Mouse (Mus musculus) urinary bladder, postnatal 14 days (tissue): Measurements from ENCODE around the gene Lama1.

Experiments
- DNase-seq: peaks from one replicate; pipeline ENCODE4 v3.0.0; 2021; ENCODE audit warnings: low spot score

Lama1 gene

GRCm38 (mm10) chr17:67696694-67697386 lies at the start of gene Lama1:
TSS of gene Lama1 (plus strand) at chr17:67697259.
- DNase-seq = peak; percentile 80

GRCm38 (mm10) chr17:67651506-67651905 lies 45.6 kb upstream of the Lama1 start:
- DNase-seq = peak; percentile 55

- no peak for DNase-seq
These were observed 32.8 kb upstream of the Lama1 start for GRCm38 (mm10) chr17:67664299-67664698.

GRCm38 (mm10) chr17:67666981-67667380 lies 30.1 kb upstream of the Lama1 start:
- DNase-seq = no peak

- DNase-seq = peak; percentile 53
These were observed 29.1 kb upstream of the Lama1 start for GRCm38 (mm10) chr17:67667981-67668380.

GRCm38 (mm10) chr17:67678576-67678975 lies 18.5 kb upstream of the Lama1 start:
- DNase-seq = no peak

- DNase-seq = no peak
These were observed 16.0 kb upstream of the Lama1 start for GRCm38 (mm10) chr17:67681084-67681483.

GRCm38 (mm10) chr17:67685022-67685743 lies 11.9 kb upstream of the Lama1 start:
- DNase-seq = no peak

GRCm38 (mm10) chr17:67687505-67687904 lies 9.6 kb upstream of the Lama1 start:
- DNase-seq = no peak

- DNase-seq = no peak
These were observed 6.4 kb upstream of the Lama1 start for GRCm38 (mm10) chr17:67690689-67691088.

- no peak for DNase-seq
These were observed 4.4 kb upstream of the Lama1 start for GRCm38 (mm10) chr17:67692651-67693050.

- DNase-seq = no peak
These were observed 3.2 kb upstream of the Lama1 start for GRCm38 (mm10) chr17:67693861-67694260.

- no peak for DNase-seq
These were observed 417 bp downstream of the Lama1 start for GRCm38 (mm10) chr17:67697461-67697891.

- DNase-seq = no peak
These were observed 1.2 kb downstream of the Lama1 start for GRCm38 (mm10) chr17:67698301-67698700.

- no peak for DNase-seq
These were observed 4.7 kb downstream of the Lama1 start for GRCm38 (mm10) chr17:67701761-67702160.

GRCm38 (mm10) chr17:67702941-67703340 lies 5.9 kb downstream of the Lama1 start:
- DNase-seq = no peak

GRCm38 (mm10) chr17:67705035-67705769 lies 8.1 kb downstream of the Lama1 start:
- no peak for DNase-seq

- no peak for DNase-seq
These were observed 9.3 kb downstream of the Lama1 start for GRCm38 (mm10) chr17:67706372-67706771.

- no peak for DNase-seq
These were observed 10.8 kb downstream of the Lama1 start for GRCm38 (mm10) chr17:67707793-67708364.

GRCm38 (mm10) chr17:67710377-67710781 lies 13.3 kb downstream of the Lama1 start:
- DNase-seq = no peak

GRCm38 (mm10) chr17:67711361-67711760 lies 14.3 kb downstream of the Lama1 start:
- DNase-seq = no peak

- DNase-seq = no peak
These were observed 15.9 kb downstream of the Lama1 start for GRCm38 (mm10) chr17:67712929-67713328.
